Mouse (Mus musculus) embryonic facial prominence, embryonic 14.5 days (tissue): ENCODE measurements around the gene Elp5. TPM values are rescaled to one million over a fixed set of nuclear protein-coding genes. Genes with fewer than 3 reads are reported as not detected.

ENCODE experiments used
- ATAC-seq: fragments of 200-750 bp; cut with Nextera tagmentation; 2 replicates; pipeline ENCODE4 v1.8.0; 2017; ENCODE audit warnings: low read depth, moderate number of reproducible peaks, moderate TSS enrichment
- DNase-seq: peaks from one replicate; pipeline ENCODE4 v3.0.0-alpha.2; 2015; ENCODE audit warnings: low spot score
- H3K27ac ChIP-seq: fragments of 300-500 bp; sonication (generic); replicated peaks from 2 replicates; pipeline ENCODE4 v1.5.1; 2014; ENCODE audit warnings: low read depth, mild to moderate bottlenecking, low read length, moderate library complexity
- H3K27me3 ChIP-seq: fragments of 300-500 bp; sonication (generic); replicated peaks from 2 replicates; pipeline ENCODE4 v1.6.1; 2014; ENCODE audit warnings: low read length; ENCODE audit not compliant: control insufficient read depth, insufficient read depth
- H3K36me3 ChIP-seq: fragments of 300-500 bp; sonication (generic); 2 replicates; pipeline ENCODE4 v1.6.1; 2014; ENCODE audit warnings: low read length, mixed read lengths; ENCODE audit not compliant: control insufficient read depth, insufficient read depth
- H3K4me1 ChIP-seq: fragments of 300-500 bp; sonication (generic); 2 replicates; pipeline ENCODE4 v1.6.1; 2014; ENCODE audit warnings: antibody characterized with exemption, low read length; ENCODE audit not compliant: control insufficient read depth, insufficient read depth
- H3K4me2 ChIP-seq: fragments of 300-500 bp; sonication (generic); 2 replicates; pipeline ENCODE4 v1.6.1; 2014; ENCODE audit warnings: low read depth, mild to moderate bottlenecking, low read length, moderate library complexity, mixed read lengths
- H3K4me3 ChIP-seq: fragments of 300-500 bp; sonication (generic); 2 replicates; pipeline ENCODE4 v1.5.1; 2014; ENCODE audit warnings: low read depth, mild to moderate bottlenecking, low read length
- H3K9ac ChIP-seq: fragments of 300-500 bp; sonication (generic); 2 replicates; pipeline ENCODE4 v1.6.1; 2014; ENCODE audit warnings: low read depth, mild to moderate bottlenecking, low read length, moderate library complexity, mixed read lengths
- H3K9me3 ChIP-seq: fragments of 300-500 bp; sonication (generic); 2 replicates; pipeline ENCODE4 v1.6.1; 2016; ENCODE audit warnings: low read length; ENCODE audit not compliant: control insufficient read depth
- WGBS: fragments of 180-500 bp; shearing (Covaris S2); extraction: QIAGEN DNeasy Blood & Tissue Kit; methylation state at CpG from one replicate; pipeline ENCODE4 v1.1.7; 2014; 5-methylcytosine and 5-hydroxymethylcytosine counted together
- polyA plus RNA-seq: library from polyadenylated mRNA; unstranded; fragments of >200 nt; fragmentation: Nextera tagmentation; extraction: Ambion mirVana; gene quantifications from 2 replicates; pipeline ENCODE4 v1.2.1, GENCODE M21; 2014

The Elp5 gene
- polyA plus RNA-seq, 1 experiment from 2014 or later, result 109 TPM

DNA sequence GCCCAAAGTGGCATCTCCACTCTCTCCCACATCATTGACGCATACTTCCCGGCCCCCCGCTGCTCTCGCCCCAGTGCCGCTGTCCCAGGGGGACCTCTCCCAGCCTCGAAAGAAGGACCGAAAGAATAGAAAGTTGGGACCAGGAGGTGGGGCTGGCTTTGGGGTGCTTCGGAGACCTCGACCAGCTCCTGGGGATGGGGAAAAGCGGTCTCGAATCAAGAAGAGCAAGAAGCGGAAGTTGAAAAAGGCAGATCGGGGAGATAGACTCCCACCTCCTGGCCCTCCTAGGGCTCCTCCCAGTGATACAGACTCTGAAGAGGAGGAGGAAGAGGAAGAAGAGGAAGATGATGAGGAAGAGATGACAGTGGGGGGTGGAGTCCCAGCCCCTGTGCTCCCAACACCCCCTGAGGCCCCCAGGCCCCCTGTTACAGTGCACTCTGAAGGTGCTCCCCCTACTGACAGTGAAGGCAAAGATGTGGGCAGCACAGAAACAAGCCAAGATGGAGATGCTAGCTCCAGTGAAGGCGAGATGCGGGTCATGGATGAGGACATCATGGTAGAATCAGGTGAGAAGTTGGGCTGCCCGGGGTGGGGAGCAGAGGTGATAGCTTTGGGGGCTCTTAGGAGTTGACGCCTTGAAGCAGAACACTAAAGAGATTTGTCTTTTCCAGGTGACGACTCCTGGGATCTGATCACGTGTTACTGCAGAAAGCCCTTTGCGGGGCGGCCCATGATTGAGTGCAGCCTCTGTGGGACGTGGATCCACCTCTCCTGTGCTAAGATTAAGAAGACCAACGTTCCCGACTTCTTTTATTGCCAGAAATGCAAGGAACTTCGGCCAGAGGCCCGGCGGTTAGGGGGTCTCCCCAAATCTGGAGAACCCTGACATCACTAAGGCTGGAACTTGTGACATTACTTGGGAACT, 16.5 kb upstream of the Elp5 start:
- 92% methylated on average over 27 of the region's 27 CpGs for WGBS
- no peak overlapping the region for H3K4me3 ChIP-seq

GRCm38 (mm10) chr11:69997070-69997509, 14.8 kb upstream of the Elp5 start:
- Histone ChIP-seq H3K27ac (peak overlapping the region; percentile 98), H3K36me3 (peaks cover 46% of the 10 kb centered on the region), H3K4me3 (peak overlapping the region; percentile 64), H3K27me3 (no peaks in the 10 kb centered on the region), H3K9ac (peak overlapping the region; percentile 96), H3K4me1 (peaks cover 23% of the 10 kb centered on the region), H3K9me3 (no peaks in the 10 kb centered on the region), H3K4me2 (peak overlapping the region; percentile 49)
- 2% methylated on average over 24 of the region's 44 CpGs for WGBS
- ATAC-seq (peak; percentile 53), DNase-seq (peak; percentile 92)

More for the DNA sequence above, 16.5 kb upstream of the Elp5 start:
- ATAC-seq (no peak), DNase-seq (no peak)
- 0 out of 2 replicates have a peak overlapping the region, but pooled peaks have one; percentile 49 for H3K4me2 ChIP-seq
- peaks cover 19% of the 10 kb centered on the region for H3K4me1 ChIP-seq
- no peaks in the 10 kb centered on the region for H3K27me3 ChIP-seq
- H3K27ac ChIP-seq, result no peak overlapping the region; the same call in 1 of the 2 replicates
- peaks cover 34% of the 10 kb centered on the region for H3K36me3 ChIP-seq
- H3K9me3 ChIP-seq, result no peaks in the 10 kb centered on the region
- no peak overlapping the region for H3K9ac ChIP-seq

GRCm38 (mm10) chr11:69996161-69997061, 14.1 kb upstream of the Elp5 start:
- DNase-seq (peak; percentile 84), ATAC-seq (peak; percentile 0; the same call in 1 of the 2 replicates)
- H3K9ac ChIP-seq, result peak overlapping the region; percentile 96
- H3K36me3 ChIP-seq, result peaks cover 46% of the 10 kb centered on the region
- peaks cover 17% of the 10 kb centered on the region for H3K4me1 ChIP-seq
- peak overlapping the region; percentile 64 for H3K4me3 ChIP-seq
- H3K9me3 ChIP-seq, result no peaks in the 10 kb centered on the region
- no peaks in the 10 kb centered on the region for H3K27me3 ChIP-seq
- under 1% methylated on average over 40 of the region's 66 CpGs for WGBS
- H3K4me2 ChIP-seq, result peak overlapping the region; percentile 49
- H3K27ac ChIP-seq, result peak overlapping the region; percentile 98

DNA sequence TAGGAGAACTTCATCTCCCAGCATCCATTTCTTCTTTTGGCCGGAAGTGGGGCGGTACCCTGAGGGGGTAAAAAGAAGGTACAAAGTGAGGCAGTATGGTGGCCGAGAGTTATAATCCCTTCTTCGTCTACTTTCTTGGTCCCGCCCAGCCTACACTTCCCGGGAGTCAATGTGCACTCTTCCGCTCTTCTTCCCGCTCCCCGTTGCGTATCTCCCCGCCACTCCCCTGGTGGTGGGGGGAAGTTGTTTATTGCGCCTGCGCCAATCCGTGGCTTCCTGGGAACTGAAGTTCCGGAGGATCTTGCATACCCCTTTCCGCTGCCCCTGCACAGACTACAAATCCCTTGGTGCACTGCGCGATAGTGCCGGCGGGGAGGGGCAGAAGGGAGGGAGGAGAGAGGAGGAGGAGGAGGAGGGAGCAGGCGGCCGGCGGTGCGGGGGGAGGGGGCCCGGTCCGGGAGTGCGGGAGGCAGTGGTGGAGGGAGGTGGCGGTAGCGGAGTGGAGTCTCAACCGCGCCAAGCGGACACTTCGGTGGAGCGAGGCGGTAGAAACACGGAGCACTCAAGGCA, 13.2 kb upstream of the Elp5 start, which contains the start of gene Phf23:
Gene Phf23, plus strand, starts transcription at position 387 of the 570 bp plus-strand sequence.
- H3K36me3 ChIP-seq, result peaks cover 46% of the 10 kb centered on the region
- H3K4me1 ChIP-seq, result peaks cover 16% of the 10 kb centered on the region
- peak within 1 kb of the TSS; percentile 49 for H3K4me2 ChIP-seq
- H3K27ac ChIP-seq, result peak within 1 kb of the TSS; percentile 98
- peak within 1 kb of the TSS; percentile 96 for H3K9ac ChIP-seq
- H3K4me3 ChIP-seq, result peak within 1 kb of the TSS; percentile 64
- peak; percentile 100 for DNase-seq
- WGBS, result under 1% methylated on average over 36 of the region's 36 CpGs
- no peaks in the 10 kb centered on the region for H3K27me3 ChIP-seq
- peak; percentile 86 for ATAC-seq
- no peaks in the 10 kb centered on the region for H3K9me3 ChIP-seq

DNA sequence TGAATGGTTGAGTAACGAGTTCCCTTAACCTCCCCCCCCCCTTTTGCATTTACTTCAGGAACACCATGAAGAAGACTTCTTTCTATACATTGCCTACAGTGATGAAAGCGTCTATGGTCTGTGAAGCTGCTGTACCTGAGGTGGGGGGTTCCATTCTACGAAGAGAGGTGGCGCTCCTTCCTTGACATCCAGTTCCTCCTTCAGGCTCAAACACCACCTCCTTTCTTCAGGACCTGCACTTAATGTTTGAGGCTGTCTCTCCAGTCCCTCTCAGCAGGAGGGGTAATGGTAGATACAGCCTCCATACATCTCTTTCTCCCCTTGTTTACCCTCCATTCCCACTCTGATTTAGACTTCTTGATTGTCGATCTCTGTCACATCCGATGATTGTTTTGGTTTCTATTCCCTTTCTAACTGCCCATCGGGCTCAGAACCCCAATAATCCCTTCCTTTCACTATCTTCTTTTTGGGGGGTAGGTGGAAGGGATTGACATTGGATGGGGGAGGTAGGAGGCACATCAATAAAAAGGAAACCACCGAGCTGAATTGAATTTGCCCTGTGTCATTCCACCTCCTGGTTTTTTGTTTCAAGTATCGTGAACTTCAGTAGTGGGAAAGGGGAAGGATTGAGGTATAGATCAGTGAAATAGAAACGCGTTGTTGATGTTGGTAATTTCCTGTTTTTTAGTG, 12.2 kb upstream of the Elp5 start:
- peaks cover 46% of the 10 kb centered on the region for H3K36me3 ChIP-seq
- no peaks in the 10 kb centered on the region for H3K27me3 ChIP-seq
- peak overlapping the region; percentile 35 for H3K4me2 ChIP-seq
- no peaks in the 10 kb centered on the region for H3K9me3 ChIP-seq
- DNase-seq (no peak), ATAC-seq (no peak)
- WGBS, result 87% methylated on average over 11 of the region's 11 CpGs
- H3K27ac ChIP-seq, result no peak overlapping the region; the same call in 1 of the 2 replicates
- no peak overlapping the region for H3K9ac ChIP-seq
- H3K4me3 ChIP-seq, result peak overlapping the region; percentile 64
- peaks cover 17% of the 10 kb centered on the region for H3K4me1 ChIP-seq

DNA sequence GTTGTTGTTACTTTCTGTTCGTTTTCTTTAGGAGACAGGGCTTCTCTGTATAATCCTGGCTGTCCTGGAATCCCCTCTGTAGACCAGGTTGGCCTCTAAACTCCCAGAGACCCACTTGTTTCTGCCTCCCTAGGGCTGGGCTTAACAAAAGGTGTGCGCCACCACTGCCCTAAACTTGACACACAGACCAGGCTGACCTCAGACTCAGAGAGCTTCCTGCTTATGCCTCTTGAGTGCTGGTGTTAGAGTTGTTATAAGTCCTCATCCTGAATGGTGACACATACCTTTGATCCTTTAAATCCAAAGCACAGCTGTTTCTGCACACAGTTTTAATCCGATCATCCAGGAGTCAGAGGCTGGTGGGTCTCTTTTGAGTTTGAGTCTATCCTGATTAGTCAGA, 10.6 kb upstream of the Elp5 start:
- WGBS, result 88% methylated on average over 3 of the region's 3 CpGs

GRCm38 (mm10) chr11:69992396-69992795, 10.1 kb upstream of the Elp5 start:
- DNase-seq, result no peak
- H3K4me2 ChIP-seq, result peak overlapping the region; percentile 85
- H3K9ac ChIP-seq, result peak overlapping the region; percentile 85
- H3K9me3 ChIP-seq, result no peaks in the 10 kb centered on the region
- H3K4me1 ChIP-seq, result peaks cover 11% of the 10 kb centered on the region
- H3K36me3 ChIP-seq, result peaks cover 49% of the 10 kb centered on the region
- no peaks in the 10 kb centered on the region for H3K27me3 ChIP-seq
- H3K27ac ChIP-seq, result 0 out of 2 replicates have a peak overlapping the region, but pooled peaks have one; percentile 92
- 86% methylated on average over 10 of the region's 10 CpGs for WGBS
- peak overlapping the region; percentile 70 for H3K4me3 ChIP-seq
- ATAC-seq, result no peak

More for the DNA sequence above, 10.6 kb upstream of the Elp5 start:
- Histone ChIP-seq H3K27ac (no peak overlapping the region), H3K4me3 (peak overlapping the region; percentile 70; the same call in 1 of the 2 replicates), H3K4me1 (peaks cover 14% of the 10 kb centered on the region), H3K27me3 (no peaks in the 10 kb centered on the region), H3K9ac (peak overlapping the region; percentile 85; the same call in 1 of the 2 replicates), H3K9me3 (no peaks in the 10 kb centered on the region), H3K4me2 (peak overlapping the region; percentile 85), H3K36me3 (peaks cover 46% of the 10 kb centered on the region)
- DNase-seq (no peak), ATAC-seq (no peak)
